Mouse (Mus musculus) brown adipose tissue, adult 24 weeks (tissue): ENCODE data around the gene Armc8. TPM values are rescaled to one million over a fixed set of nuclear protein-coding genes. Genes with fewer than 3 reads are reported as not detected.

ENCODE experiments used
- H3K27ac ChIP-seq: fragments of 200-500 bp; replicated peaks from 2 replicates; pipeline ENCODE4 v1.5.1; 2012; ENCODE audit warnings: low read depth, mild to moderate bottlenecking, low read length
- H3K4me1 ChIP-seq: fragments of 200-500 bp; 2 replicates; pipeline ENCODE4 v1.6.1; 2012; ENCODE audit warnings: low read length, mixed read lengths; ENCODE audit not compliant: control insufficient read depth, insufficient read depth, insufficient read length
- H3K4me3 ChIP-seq: fragments of 200-500 bp; 2 replicates; pipeline ENCODE4 v1.5.1; 2012; ENCODE audit warnings: low read depth, mild to moderate bottlenecking, low read length, moderate library complexity; ENCODE audit not compliant: insufficient read depth
- polyA plus RNA-seq: library from polyadenylated mRNA; stranded (reverse); fragments of >200 nt; gene quantifications from 2 replicates; pipeline ENCODE4 v1.2.4, GENCODE M21; 2012; ENCODE audit not compliant: missing spikeins, insufficient read depth, insufficient read length

Armc8 gene
- polyA plus RNA-seq, 1 experiment, result 11.8 TPM

DNA sequence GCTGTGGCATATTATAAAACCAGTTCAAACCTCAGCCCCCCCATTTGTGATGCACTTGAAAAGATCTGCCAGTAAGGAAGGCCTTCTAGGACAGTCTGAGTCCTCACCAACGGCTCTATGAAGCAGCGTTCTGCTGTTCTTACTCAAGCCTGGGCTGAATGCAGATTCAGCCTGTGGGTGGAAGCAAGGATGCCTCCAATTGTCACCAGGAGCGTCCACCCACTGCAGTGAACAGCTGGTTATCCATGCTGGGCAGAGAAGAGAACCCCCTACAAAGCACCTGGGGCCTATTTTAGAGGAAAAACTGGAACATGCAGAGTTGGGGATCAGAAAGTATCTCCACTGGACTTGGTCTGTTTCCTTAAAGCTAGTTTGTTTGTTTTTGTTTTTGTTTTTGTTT is 138.9 kb downstream of the Armc8 start:
- H3K27ac ChIP-seq, result no peak overlapping the region
- no peak overlapping the region for H3K4me3 ChIP-seq
- peaks cover 5% of the 10 kb centered on the region; the same call in 1 of the 2 replicates for H3K4me1 ChIP-seq

DNA sequence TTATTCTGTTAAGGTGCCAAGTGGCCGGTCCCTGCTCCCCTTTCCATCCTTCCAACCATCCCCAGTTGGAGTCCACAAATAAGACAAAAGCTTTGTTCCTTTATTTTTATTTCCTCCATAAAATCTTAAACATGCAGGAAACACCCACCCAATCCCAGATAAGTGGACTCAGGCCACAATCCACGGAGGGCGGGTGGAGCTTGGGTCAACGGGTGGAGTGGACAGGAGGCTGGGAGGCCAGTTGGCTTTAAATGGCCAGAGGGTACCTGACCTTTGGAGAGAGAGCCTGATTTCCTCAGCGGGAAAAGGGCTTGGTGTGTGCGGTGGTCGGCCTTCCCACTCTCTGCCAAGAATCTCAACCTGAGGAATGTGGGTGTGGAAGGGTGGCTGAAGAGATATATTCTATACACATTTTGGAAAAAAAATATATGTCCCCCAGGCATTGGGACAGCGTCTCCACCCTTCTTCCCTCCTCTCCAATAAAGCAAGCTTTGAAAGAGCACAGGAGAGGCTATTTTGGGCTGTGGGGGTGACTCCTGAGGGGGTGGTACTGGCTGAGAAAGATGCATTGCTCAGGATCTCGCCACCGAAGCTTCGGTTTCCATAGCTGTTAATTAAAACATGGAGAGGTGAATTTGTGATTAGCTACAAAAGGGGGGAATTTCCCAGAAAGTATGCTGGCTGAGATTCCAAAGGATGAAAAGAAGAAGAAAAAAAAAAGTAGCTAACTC is 139.9 kb downstream of the Armc8 start:
- no peak overlapping the region for H3K27ac ChIP-seq
- peaks cover 8% of the 10 kb centered on the region; the same call in 1 of the 2 replicates for H3K4me1 ChIP-seq
- H3K4me3 ChIP-seq, result no peak overlapping the region

Other genes starting within 250 kb of the Armc8 start
- gene Esyt3, start 210.3 kb downstream of the Armc8 start, polyA plus RNA-seq, result 0.83 TPM in 1 of 2 replicates, not detected in the other
- 4.6 and 8.6 TPM in 2 replicates for gene Mras, start 131.5 kb downstream of the Armc8 start, polyA plus RNA-seq
- not detected in 2 replicates for gene Nme9, start 117.4 kb downstream of the Armc8 start, polyA plus RNA-seq
- gene Dbr1, start 6.9 kb upstream of the Armc8 start, polyA plus RNA-seq, result 6.0 and 6.6 TPM in 2 replicates
- gene A4gnt, start 43.6 kb upstream of the Armc8 start, polyA plus RNA-seq, result not detected in 2 replicates
- 0.36 and 3.3 TPM in 2 replicates for gene Dzip1l, start 60.6 kb upstream of the Armc8 start, polyA plus RNA-seq
- not detected in 2 replicates for gene Cldn18, start 148.4 kb upstream of the Armc8 start, polyA plus RNA-seq